Mouse (Mus musculus) yolk sac, embryonic 10.5 days (tissue): ENCODE data around the gene Sgpp2.

Experiments used
- DNase-seq: peaks from one replicate; pipeline ENCODE4 v3.0.0-alpha.2; 2017; ENCODE audit warnings: low spot score

Sgpp2 gene

GRCm38 (mm10) chr1:78338212-78338611 lies 28.1 kb downstream of the Sgpp2 start:
- no peak for DNase-seq

GRCm38 (mm10) chr1:78339941-78340340 lies 29.8 kb downstream of the Sgpp2 start:
- DNase-seq = no peak

- DNase-seq = no peak
Measured at GRCm38 (mm10) chr1:78340584-78340983, 30.4 kb downstream of the Sgpp2 start.

DNA sequence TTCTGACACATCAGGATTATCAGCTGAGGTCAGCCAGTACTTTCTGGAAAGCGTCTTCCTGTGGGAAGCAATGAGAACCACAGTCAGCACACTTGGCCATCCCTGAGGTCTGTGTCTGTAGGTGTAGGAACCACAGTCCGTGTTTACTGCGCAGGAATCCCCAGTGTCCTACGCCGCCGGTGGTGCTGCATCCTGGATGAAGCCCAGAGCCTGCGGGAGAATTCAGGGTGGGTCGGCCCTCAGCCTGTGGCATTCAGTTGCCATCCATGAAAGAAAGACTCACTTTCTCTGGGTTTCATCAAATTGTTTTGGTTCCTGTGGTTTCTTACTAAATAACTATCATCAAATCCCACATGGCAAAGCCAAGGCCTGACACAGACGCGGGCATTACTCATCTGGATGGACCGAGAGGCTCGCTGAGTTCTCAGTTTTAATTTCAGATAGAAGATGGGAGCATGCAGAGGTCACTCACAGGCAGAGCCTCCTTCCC lies 37.2 kb downstream of the Sgpp2 start:
- DNase-seq = no peak

- no peak for DNase-seq
Measured at GRCm38 (mm10) chr1:78349219-78349618, 39.1 kb downstream of the Sgpp2 start.

GRCm38 (mm10) chr1:78353254-78353653 lies 43.1 kb downstream of the Sgpp2 start:
- DNase-seq = no peak

- DNase-seq = no peak
Measured at GRCm38 (mm10) chr1:78355123-78355522, 45.0 kb downstream of the Sgpp2 start.

- no peak for DNase-seq
Measured at GRCm38 (mm10) chr1:78357415-78357814, 47.3 kb downstream of the Sgpp2 start.

DNA sequence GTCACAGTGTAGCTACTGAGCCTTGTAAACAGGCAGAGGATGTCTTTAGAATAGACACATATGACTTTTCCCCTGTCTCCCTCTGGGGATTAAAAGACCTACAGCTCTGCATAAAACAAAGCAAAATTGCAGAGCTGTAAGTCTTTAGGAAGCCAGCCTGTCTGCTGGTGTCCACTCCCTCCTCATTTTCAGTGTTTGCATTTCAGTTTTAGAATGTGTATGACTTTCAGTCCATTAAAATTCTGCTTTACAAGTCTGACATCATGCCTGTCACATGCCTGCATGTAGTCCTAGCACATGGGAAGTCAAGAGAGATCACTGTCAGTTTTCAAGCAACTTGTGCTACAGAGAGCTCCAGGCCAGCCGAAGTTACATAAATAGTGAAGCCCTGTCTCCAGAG lies 47.7 kb downstream of the Sgpp2 start:
- DNase-seq = no peak

DNA sequence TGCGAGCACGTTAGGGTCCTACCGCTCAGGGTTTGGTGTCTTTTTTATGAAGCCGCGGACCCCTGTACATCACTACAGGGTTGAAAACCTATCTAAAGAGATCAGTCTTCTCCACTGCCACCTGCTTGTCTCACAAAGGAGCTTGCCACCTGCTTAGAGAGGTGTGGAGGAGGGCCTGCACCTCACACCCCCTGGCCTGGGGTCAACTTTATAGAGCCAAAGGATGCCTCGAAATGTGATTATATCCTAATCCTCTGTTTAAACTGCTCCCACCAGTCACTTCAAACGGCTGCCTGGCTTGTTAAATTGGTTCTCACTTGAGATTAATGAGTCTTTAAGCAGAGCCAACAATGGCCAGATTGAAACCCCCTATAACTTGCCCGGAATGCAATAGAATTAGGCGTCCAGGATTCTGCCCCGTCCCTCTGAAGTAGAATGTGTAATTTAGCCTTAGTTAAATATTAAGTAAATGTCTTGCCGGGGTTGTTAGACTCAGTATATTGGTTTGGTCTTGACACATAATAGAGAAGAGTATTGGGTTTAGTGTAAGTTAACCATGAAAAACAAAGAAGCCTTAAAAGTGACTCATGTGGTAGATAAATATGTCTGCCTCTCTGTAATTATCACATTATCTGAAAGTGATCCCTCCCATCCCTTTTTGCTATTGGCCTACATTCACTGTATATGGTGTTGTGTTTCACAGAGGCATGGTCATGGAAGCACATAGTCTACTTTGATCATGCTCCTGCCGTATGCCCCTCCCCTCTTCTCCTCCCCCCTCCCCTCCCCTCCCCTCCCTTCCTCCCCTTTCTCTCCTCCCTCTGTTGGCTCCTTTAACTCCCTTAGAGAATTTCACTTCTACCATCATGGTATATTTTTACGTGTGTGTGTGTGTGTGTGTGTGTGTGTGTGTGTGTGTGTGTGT lies 54.1 kb downstream of the Sgpp2 start:
- DNase-seq = no peak

- no peak for DNase-seq
Measured at GRCm38 (mm10) chr1:78367806-78368205, 57.7 kb downstream of the Sgpp2 start.

- DNase-seq = no peak
Measured at GRCm38 (mm10) chr1:78370121-78370520, 60.0 kb downstream of the Sgpp2 start.

GRCm38 (mm10) chr1:78371569-78372236 lies 61.6 kb downstream of the Sgpp2 start:
- DNase-seq = no peak

GRCm38 (mm10) chr1:78372316-78372715 lies 62.2 kb downstream of the Sgpp2 start:
- no peak for DNase-seq

DNA sequence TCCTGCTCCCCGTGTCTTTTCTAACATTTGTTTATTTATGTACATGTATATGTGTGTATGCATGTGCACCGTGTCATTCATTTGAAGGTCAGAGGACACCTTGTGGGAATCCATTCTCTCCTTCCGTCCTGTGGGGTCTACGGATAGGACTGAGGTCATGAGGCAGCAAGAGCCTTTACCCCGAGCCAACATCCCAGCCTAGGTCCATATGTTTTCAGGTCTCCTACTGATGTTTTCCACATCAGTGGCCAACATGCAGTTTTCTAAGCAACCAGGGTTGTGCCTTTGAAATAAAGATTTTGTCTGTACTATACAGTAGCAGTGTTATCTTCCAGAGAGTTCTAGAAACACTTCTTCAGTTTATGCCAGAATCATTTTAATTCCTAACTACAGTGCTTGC lies 63.7 kb downstream of the Sgpp2 start:
- DNase-seq = no peak

GRCm38 (mm10) chr1:78375058-78375457 lies 64.9 kb downstream of the Sgpp2 start:
- DNase-seq = no peak

DNA sequence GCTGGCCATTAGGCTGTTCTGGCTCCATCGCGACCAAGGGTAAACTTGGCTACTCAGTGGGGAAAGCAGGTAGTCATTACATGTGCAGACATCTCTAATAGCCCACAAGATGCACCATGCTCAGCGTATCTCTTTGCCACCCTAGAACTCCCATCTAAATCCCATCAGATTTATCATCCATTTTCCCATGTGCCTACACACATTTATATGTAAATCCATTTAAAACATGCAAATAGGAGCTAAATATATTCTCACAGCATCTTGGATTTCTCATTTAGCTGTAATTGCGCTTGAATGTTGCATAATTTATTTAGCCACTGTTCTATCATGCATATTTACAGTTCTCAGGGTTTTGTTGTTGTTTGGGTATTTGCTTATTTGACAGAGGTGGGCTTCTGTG lies 70.8 kb downstream of the Sgpp2 start:
- DNase-seq = no peak

GRCm38 (mm10) chr1:78387854-78388253 lies 77.7 kb downstream of the Sgpp2 start:
- DNase-seq = no peak

DNA sequence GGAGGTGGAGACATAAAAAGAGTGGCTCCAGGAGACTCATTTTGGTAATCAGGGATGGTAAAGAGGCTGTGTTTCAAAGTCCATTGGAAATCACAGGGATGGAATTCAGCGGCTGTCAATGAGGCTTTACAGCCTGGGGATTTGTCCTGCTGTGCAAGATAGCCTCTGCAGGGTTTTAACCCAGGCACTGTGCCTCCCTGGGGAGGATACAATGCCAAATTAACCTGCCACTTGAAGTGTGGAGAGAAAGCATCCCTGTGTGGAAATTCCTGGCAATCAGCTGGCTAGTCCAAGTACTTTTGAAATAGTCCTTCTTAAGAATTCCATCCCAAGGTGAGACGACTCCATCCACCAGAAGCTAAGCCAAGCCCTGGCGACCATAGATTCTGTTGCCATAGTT lies 78.7 kb downstream of the Sgpp2 start:
- DNase-seq = no peak

DNA sequence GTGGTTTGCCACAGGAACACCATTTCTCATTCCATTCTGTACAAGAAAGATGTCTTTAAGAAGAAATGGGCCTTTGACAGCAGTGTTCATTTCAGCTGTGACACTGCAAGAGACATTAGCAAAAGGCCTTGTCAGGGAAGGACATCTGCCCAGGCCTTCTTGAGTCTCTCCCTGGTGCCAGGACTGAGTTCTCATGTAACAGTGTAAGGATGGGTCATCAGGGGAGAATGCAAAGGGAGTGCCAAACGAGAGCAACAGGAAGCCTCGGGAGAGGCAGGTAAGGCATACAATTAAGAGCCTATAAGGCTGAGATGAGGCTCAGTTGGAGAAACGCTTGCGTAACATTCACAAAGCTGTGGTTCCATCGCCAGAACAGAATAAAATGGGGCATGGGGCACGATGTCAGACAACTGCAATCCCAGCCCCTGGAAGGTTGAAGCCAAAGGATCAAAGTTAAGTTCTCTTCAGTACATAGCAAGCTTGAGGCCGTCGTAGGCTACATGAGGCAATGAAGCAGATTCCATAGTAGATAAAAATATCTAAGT lies 85.1 kb downstream of the Sgpp2 start:
- DNase-seq = no peak

DNA sequence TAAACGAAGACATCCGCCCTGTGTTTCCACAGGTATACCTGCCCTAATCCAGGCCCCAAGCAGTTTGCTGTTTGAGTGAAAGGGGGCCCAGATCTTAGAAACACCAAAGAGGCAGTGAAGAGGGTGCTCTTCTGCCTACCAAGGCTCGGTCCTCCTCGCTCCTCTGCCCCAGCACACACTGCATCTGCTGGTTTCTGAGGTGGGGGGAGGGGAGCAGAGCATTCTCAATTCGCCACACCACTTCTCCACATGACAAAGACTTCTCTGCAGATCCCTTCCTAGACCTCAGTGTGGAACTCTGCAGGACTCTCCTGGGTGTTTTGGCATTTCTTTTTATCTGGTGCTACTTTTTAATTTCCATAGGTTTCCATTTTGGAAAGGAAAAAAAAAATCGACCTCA lies 85.6 kb downstream of the Sgpp2 start:
- DNase-seq = no peak

DNA sequence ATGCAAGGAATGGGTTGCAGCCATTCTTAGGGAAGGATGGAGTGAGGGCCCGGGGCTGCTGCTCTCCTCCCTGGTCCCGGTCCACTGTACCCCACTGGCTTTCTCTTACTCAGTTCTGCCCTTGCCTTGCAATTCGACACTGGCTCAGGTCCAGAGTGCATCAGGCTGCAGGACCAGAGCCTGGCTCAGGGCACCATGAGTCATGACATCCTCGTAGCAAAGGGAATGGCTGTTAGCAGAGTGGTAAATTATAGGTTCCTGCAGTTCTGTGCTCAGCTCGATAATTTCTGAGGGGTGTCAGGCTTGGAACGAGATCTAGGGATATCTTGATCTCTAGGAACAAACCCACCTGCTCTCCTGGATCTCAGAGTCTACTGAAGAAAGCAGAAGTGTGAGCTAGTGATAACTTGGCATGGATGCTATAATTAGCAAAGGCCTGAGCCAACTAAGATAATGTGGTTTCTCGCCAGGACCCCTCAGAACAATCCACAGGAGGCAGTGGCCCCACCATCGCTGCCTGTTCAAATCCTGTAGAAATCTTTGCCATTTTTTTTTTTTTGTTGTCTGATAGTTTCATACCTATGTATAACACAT lies 86.3 kb downstream of the Sgpp2 start:
- DNase-seq = no peak

DNA sequence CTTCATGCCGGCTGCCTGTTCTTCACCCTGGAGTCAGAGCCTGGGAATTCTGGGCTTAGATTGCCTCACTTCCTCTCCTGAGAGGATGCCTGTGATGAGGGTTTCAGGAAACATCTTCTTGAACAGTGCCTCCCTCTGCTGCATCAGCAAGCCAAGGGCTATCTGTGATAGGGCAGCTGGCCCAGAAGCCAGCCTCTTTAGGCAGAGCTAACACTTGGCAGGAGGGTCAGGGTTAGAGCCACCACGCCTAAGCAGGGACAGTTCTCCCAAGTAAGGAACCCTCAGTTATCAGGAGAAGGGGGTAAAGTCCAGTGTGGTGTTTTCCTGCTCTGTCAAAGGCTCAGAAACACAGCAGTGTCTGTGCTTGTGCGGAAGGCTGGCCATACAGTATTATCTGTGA lies 89.6 kb downstream of the Sgpp2 start:
- peak; percentile 78 for DNase-seq
